Mouse (Mus musculus) heart, postnatal 0 days (tissue): ENCODE results near the gene Cdnf. TPM values are rescaled to one million over a fixed set of nuclear protein-coding genes. Genes with fewer than 3 reads are reported as not detected.

Source experiments
- ATAC-seq: fragments of 200-750 bp; cut with Nextera tagmentation; 2 replicates; pipeline ENCODE4 v1.8.0; 2017; ENCODE audit warnings: low read depth, moderate number of reproducible peaks, moderate library complexity; ENCODE audit not compliant: insufficient read depth
- DNase-seq: peaks from one replicate; pipeline ENCODE4 v3.0.0-alpha.2; 2016; ENCODE audit warnings: low spot score
- H3K27ac ChIP-seq: fragments of 300-500 bp; sonication (generic); 2 replicates; pipeline ENCODE4 v1.5.1; 2014; ENCODE audit warnings: low read depth, mild to moderate bottlenecking
- H3K27me3 ChIP-seq: fragments of 300-500 bp; sonication (generic); 2 replicates; pipeline ENCODE4 v1.6.1; 2014; ENCODE audit warnings: low read length, mixed read lengths; ENCODE audit not compliant: control insufficient read depth, insufficient read depth
- H3K36me3 ChIP-seq: fragments of 300-500 bp; sonication (generic); replicated peaks from 2 replicates; pipeline ENCODE4 v1.6.1; 2014; ENCODE audit warnings: low read length, mixed read lengths; ENCODE audit not compliant: control insufficient read depth, insufficient read depth
- H3K4me1 ChIP-seq: fragments of 300-500 bp; sonication (generic); 2 replicates; pipeline ENCODE4 v1.6.1; 2014; ENCODE audit warnings: antibody characterized with exemption; ENCODE audit not compliant: control insufficient read depth, insufficient read depth
- H3K4me2 ChIP-seq: fragments of 300-500 bp; sonication (generic); 2 replicates; pipeline ENCODE4 v1.6.1; 2014; ENCODE audit warnings: low read depth, mild to moderate bottlenecking, low read length, moderate library complexity
- H3K4me3 ChIP-seq: fragments of 300-500 bp; sonication (generic); 2 replicates; pipeline ENCODE4 v1.5.1; 2014; ENCODE audit warnings: low read depth, low read length
- H3K9ac ChIP-seq: fragments of 300-500 bp; sonication (generic); replicated peaks from 2 replicates; pipeline ENCODE4 v1.6.1; 2014; ENCODE audit warnings: low read depth, low read length, mixed read lengths
- H3K9me3 ChIP-seq: fragments of 300-500 bp; sonication (generic); replicated peaks from 2 replicates; pipeline ENCODE4 v1.6.1; 2016; ENCODE audit warnings: low read length; ENCODE audit not compliant: control insufficient read depth
- CTCF ChIP-seq: IDR thresholded peaks from 2 replicates; pipeline ENCODE4 v1.5.1; 2016; ENCODE audit warnings: antibody characterized with exemption, control low read depth, low read depth
- EP300 ChIP-seq: IDR thresholded peaks from 2 replicates; pipeline ENCODE4 v1.6.1; 2016; ENCODE audit warnings: antibody characterized with exemption, low read depth
- WGBS: fragments of 180-500 bp; shearing (Covaris S2); extraction: QIAGEN DNeasy Blood & Tissue Kit; methylation state at CpG from one replicate; pipeline ENCODE4 v1.1.7; 2014; 5-methylcytosine and 5-hydroxymethylcytosine counted together
- polyA plus RNA-seq: library from polyadenylated mRNA; unstranded; fragments of >200 nt; fragmentation: Nextera tagmentation; extraction: Ambion mirVana; gene quantifications from 2 replicates; pipeline ENCODE4 v1.2.1, GENCODE M21; 2015
- total RNA-seq: library from RNA; depleted of rRNA; stranded (reverse); fragments of >200 nt; gene quantifications from 2 replicates; pipeline ENCODE4 v1.2.3, GENCODE M21; 2014; ENCODE audit warnings: low replicate concordance; rRNA removed

The Cdnf gene
- total RNA-seq (0.31 and 1.1 TPM in 2 replicates), polyA plus RNA-seq (1.3 and 1.6 TPM in 2 replicates)

DNA sequence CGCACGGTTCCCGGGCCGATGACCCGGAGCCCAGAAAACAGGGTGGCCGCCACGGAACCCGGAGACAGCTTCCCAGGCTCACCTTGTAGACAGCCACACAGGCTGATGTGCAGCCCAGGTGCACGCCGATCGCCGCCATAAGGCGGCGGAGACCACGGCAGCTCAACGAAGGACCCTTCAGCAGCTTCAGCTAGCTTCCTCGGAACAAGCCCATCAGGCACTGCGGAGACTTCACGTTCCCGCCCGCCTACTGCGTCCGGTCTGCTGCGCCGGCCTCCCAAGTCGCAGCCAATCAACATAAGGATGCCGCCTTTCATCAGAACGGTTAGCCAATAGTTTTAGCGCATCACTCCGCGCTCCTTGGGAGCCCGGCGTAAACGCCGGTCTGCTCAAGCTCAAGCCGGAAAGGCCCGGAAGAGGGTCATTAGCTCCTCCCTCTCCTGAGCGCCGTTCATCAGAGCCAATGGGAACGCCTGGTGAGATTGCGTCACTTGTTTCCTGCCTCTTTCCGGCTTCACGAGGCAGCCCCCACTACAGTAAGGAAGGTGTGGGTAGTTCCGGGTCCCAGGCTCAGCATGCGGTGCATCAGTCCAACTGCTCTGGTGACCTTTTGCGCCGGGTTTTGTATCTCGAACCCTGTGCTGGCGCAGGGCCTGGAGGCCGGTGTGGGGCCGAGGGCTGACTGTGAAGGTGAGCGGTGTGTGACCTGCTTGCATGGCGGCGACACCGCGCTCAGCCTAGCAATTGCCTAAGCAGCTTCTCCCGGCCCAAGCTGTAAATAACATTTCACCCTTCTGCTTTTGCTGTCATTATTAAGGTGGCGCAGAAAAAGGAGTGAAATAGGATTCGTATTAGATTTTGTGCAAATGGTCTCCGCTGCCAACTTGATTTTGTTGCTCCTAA lies at the start of gene Cdnf, which contains the start of the genes Gm45902 and Hspa14:
Cdnf (plus strand) TSS at position 479 of the 903 bp plus-strand sequence.
Gm45902 (minus strand) TSS at position 239 of the 903 bp plus-strand sequence.
Hspa14 (minus strand) TSS at position 263 of the 903 bp plus-strand sequence.
- Histone ChIP-seq H3K9ac (peak within 1 kb of the TSS; percentile 87), H3K36me3 (peaks cover 27% of the 10 kb centered on the region), H3K4me2 (peak within 1 kb of the TSS; percentile 96), H3K4me3 (peak within 1 kb of the TSS; percentile 78), H3K27me3 (no peaks in the 10 kb centered on the region), H3K27ac (peak within 1 kb of the TSS; percentile 86), H3K4me1 (peaks cover 7% of the 10 kb centered on the region), H3K9me3 (no peaks in the 10 kb centered on the region)
- under 1% methylated on average over 60 of the region's 60 CpGs for WGBS
- no peak for TF ChIP-seq EP300
- no peak for TF ChIP-seq CTCF
- DNase-seq (peak; percentile 99), ATAC-seq (peak; percentile 100)

DNA sequence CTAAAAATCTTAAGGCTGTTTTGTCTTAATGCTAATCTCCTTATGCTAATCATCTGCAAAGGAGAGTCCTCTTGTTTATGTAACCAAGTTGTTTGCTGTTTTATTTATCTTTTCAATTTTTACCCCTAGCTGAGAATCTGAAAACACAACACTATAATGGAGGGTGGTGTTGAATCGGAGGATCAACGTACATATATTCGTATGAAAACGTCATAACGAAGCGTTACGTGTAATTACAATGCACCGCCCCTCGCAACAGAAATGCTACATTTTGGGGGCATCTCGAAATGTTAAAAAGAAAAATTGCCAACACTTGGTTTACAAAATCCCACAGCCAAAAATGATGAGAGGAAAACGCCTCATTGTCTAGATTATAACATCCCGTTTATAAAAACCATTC lies 38.9 kb upstream of the Cdnf start:
- 2% methylated on average over 12 of the region's 12 CpGs for WGBS
- TF ChIP-seq EP300 (no peak), CTCF (no peak)
- H3K27ac ChIP-seq = peak overlapping the region; percentile 79; the same call in 1 of the 2 replicates
- ATAC-seq = no peak
- H3K9ac ChIP-seq = peak overlapping the region; percentile 72
- no peaks in the 10 kb centered on the region for H3K9me3 ChIP-seq
- no peaks in the 10 kb centered on the region for H3K27me3 ChIP-seq
- no peak for DNase-seq
- H3K4me3 ChIP-seq = peak overlapping the region; percentile 96
- H3K36me3 ChIP-seq = no peaks in the 10 kb centered on the region
- 0 out of 2 replicates have a peak, but pooled peaks cover 8% of the 10 kb centered on the region for H3K4me1 ChIP-seq
- H3K4me2 ChIP-seq = peak overlapping the region; percentile 98

DNA sequence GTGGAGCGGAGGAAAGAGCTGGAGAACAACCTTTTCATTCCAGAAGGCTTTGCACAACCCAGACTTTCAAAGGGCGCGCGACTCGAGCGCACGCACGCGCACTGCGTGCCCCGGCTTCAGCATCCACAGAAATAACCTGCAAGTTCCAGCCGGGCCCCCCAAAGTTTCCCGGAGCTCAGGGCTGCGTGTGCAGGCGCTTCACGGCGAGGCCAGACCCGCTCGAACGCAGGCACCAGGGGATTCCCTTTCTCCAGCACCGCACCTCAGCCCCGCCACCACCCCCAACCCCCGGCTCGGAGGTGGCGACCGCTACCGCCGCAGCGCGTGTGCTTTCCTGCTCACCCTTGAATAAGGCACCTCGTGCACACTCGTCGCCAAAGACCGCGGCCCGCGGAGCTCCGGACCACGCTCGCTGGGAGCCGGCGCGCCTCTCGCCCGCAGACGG lies 38.4 kb upstream of the Cdnf start:
- no peaks in the 10 kb centered on the region for H3K36me3 ChIP-seq
- H3K4me1 ChIP-seq = 0 out of 2 replicates have a peak, but pooled peaks cover 8% of the 10 kb centered on the region
- WGBS = under 1% methylated on average over 46 of the region's 46 CpGs
- H3K9me3 ChIP-seq = no peaks in the 10 kb centered on the region
- ATAC-seq (peak; percentile 66), DNase-seq (peak; percentile 14)
- no peak for TF ChIP-seq CTCF
- no peak for TF ChIP-seq EP300
- H3K27ac ChIP-seq = peak overlapping the region; percentile 79
- peak overlapping the region; percentile 96 for H3K4me3 ChIP-seq
- peak overlapping the region; percentile 98 for H3K4me2 ChIP-seq
- H3K27me3 ChIP-seq = no peaks in the 10 kb centered on the region
- H3K9ac ChIP-seq = peak overlapping the region; percentile 72

DNA sequence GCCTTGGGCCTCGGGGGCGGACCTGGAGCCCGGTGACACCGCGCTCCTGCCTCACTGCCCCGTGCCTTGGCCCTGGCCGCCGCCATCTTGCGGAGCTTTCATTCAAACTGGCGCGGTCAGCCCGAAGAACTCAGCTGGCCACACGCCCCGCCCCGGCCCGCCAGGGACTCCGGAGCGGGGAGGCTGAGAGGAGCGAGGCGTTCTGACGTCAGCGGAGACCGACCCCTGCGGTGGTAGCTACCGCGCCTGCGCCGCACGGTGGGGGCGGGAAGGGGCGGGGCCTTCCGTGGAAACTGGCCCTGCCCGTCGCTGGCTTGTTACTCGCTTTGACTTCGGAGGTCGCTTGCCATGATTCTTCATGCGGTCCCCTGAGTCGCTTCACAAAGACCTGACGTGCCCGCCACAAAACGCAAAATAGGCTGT lies 38.0 kb upstream of the Cdnf start, which contains the start of gene Suv39h2:
Suv39h2 (minus strand) TSS at position 171 of the 423 bp plus-strand sequence.
- Histone ChIP-seq H3K4me2 (peak within 1 kb of the TSS; percentile 98), H3K27me3 (no peaks in the 10 kb centered on the region), H3K9me3 (no peaks in the 10 kb centered on the region), H3K4me3 (peak within 1 kb of the TSS; percentile 96), H3K36me3 (no peaks in the 10 kb centered on the region), H3K27ac (peak within 1 kb of the TSS; percentile 79), H3K4me1 (0 out of 2 replicates have a peak, but pooled peaks cover 8% of the 10 kb centered on the region), H3K9ac (peak within 1 kb of the TSS; percentile 72)
- peak; percentile 96 for DNase-seq
- 0% methylated on average over 42 of the region's 42 CpGs for WGBS
- ATAC-seq = peak; percentile 100
- no peak for TF ChIP-seq CTCF
- TF ChIP-seq EP300 = no peak

DNA sequence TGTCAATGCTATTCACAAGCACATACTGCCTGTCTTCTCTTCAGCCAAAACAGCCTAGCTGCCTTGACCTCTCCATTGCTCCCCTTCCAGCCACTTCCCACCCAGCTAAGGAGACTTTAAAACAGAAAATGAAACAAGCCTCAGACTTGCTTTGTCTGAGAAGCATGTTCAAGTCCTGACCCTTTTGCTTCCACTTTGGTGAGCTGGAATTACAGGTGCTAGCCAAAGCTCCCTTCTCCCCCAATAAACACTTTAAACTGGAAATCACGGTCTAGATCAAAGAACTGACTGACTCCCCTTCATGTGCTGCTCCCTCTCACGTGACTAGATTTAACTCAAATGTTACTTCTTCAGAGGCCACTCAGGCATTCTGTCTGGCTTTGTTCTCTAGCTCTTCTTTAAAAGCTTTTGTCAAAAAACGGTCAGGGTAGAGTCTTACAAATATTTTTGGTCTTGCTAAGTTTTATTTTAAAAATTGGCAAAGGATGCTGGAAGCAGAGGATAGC lies 37.0 kb upstream of the Cdnf start:
- Histone ChIP-seq H3K27me3 (no peaks in the 10 kb centered on the region), H3K4me3 (peak overlapping the region; percentile 96; the same call in 1 of the 2 replicates), H3K9me3 (no peaks in the 10 kb centered on the region), H3K9ac (no peak overlapping the region), H3K4me1 (0 out of 2 replicates have a peak, but pooled peaks cover 8% of the 10 kb centered on the region), H3K36me3 (no peaks in the 10 kb centered on the region), H3K4me2 (peak overlapping the region; percentile 98), H3K27ac (peak overlapping the region; percentile 68; the same call in 1 of the 2 replicates)
- no peak for TF ChIP-seq CTCF
- TF ChIP-seq EP300 = no peak
- WGBS = 70% methylated on average over 3 of the region's 3 CpGs
- DNase-seq (no peak), ATAC-seq (no peak)
